ENCODE assay signal across 12 mouse cellular contexts in the genomic region with DNA sequence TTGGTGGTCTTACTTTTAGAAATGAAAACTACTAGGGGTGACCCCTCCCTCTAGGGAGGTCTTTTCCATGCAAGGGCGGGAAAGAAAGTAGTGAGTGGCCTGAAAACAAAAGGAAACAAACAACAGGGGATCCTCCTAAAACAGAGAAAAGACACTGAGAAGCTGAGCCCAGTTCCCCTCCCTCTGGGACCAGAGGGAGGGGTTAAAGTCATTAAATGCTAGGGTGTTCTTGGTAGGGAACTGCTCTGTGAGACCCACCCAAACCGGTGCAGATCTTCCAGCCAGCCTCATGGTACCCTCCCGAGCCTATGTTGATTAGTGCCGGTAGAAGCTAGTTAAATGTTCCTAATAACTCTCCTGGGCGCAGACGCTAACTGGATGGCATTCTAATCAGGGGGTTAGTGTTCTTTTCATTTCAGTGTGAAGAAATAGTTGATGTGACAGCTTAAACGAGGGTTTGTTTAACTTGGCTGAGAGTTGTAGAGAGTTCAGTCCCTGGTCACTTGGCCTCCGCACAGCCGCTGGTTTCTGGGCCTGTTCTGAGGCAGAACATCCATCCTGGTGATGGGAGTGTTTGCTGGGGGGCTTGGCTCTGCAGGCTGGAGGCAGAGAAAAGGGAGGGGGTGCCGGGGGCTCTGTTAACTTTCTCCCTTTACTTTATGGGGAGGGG. TPM values are rescaled to one million over a fixed set of nuclear protein-coding genes. Genes with fewer than 3 reads are reported as not detected.
DNase-seq lines count a peak whose midpoint lies in the region; ATAC-seq and TF ChIP-seq lines count a peak whose summit lies in the region.
"Had no signal": no experiment of that assay in that cellular context is flagged by ENCODE, and none has a peak within 500 bp of the region (broad histone marks: within the 10 kb centered on the region; RNA-seq: fewer than 3 reads in every experiment).

No protein-coding gene starts in this region.

- H3K4me1 ChIP-seq in heart, postnatal 0 days (ENCODE audit: control insufficient read depth, insufficient read depth): no peaks in the 10 kb centered on the region
- peaks cover 93% of the 10 kb centered on the region for H3K4me1 ChIP-seq in E14TG2a.4 (replicated peaks; ENCODE audit: low read depth, low read length)
- H3K4me1 ChIP-seq in midbrain, embryonic 13.5 days (replicated peaks): 0 out of 2 replicates have a peak, but pooled peaks cover 3% of the 10 kb centered on the region
- H3K4me1 ChIP-seq in midbrain, postnatal 0 days (ENCODE audit: insufficient read depth, low read length): no peaks in the 10 kb centered on the region

- H3K9ac ChIP-seq in heart, postnatal 0 days (replicated peaks; ENCODE audit: low read depth, low read length): no peak overlapping the region
- H3K9ac ChIP-seq in midbrain, embryonic 13.5 days (replicated peaks): no peak overlapping the region
- no peak overlapping the region for H3K9ac ChIP-seq in midbrain, postnatal 0 days (replicated peaks; ENCODE audit: low read length, poor library complexity, severe bottlenecking)
- H3K9ac ChIP-seq: liver, embryonic 14.5 days had no signal

- TF ChIP-seq EP300 in heart, postnatal 0 days (IDR thresholded peaks at IDR 0.05; ENCODE audit: low read depth): no peak

- intact Hi-C loops in heart, postnatal 14 days (cut with DNase I): loop anchor here (5.0 kb wide), 2 partner anchors 98 to 333 kb away; a partner anchor contains a TSS

- H3K9me3 ChIP-seq in heart, postnatal 0 days (replicated peaks; ENCODE audit: control insufficient read depth, low read length): no peaks in the 10 kb centered on the region
- no peaks in the 10 kb centered on the region for H3K9me3 ChIP-seq in E14TG2a.4 (ENCODE audit: low read length)
- no peaks in the 10 kb centered on the region for H3K9me3 ChIP-seq in midbrain, embryonic 13.5 days
- H3K9me3 ChIP-seq in midbrain, postnatal 0 days (ENCODE audit: low read length): no peaks in the 10 kb centered on the region

- no peak for TF ChIP-seq CTCF in heart, postnatal 0 days (IDR thresholded peaks at IDR 0.05; ENCODE audit: low read depth)
- no peak for TF ChIP-seq CTCF in E14TG2a.4 (conservative IDR thresholded peaks at IDR 0.05; ENCODE audit: low read length)
- no peak for TF ChIP-seq CTCF in midbrain, postnatal 0 days (IDR thresholded peaks at IDR 0.05)

- H3K4me3 ChIP-seq in heart, postnatal 0 days (ENCODE audit: low read depth, low read length): no peak overlapping the region
- H3K4me3 ChIP-seq in E14TG2a.4 (replicated peaks; ENCODE audit: low read length): peak overlapping the region; percentile 73
- H3K4me3 ChIP-seq in midbrain, embryonic 13.5 days (replicated peaks): no peak overlapping the region
- H3K4me3 ChIP-seq in midbrain, postnatal 0 days (ENCODE audit: low read depth, low read length): no peak overlapping the region

- no peak overlapping the region; the same call in 1 of the 2 replicates for H3K27ac ChIP-seq in heart, postnatal 0 days (ENCODE audit: low read depth)
- no peak overlapping the region for H3K27ac ChIP-seq in midbrain, embryonic 13.5 days
- no peak overlapping the region for H3K27ac ChIP-seq in midbrain, postnatal 0 days (ENCODE audit: low read depth, low read length)
- H3K27ac ChIP-seq: liver, embryonic 14.5 days had no signal

- 46% methylated on average over 10 of the region's 10 CpGs for WGBS in heart, postnatal 0 days
- 26% methylated on average over 10 of the region's 10 CpGs for WGBS in midbrain, embryonic 13.5 days
- WGBS in midbrain, postnatal 0 days: 28% methylated on average over 10 of the region's 10 CpGs

- H3K4me2 ChIP-seq in heart, postnatal 0 days (ENCODE audit: low read depth, low read length): no peak overlapping the region
- H3K4me2 ChIP-seq in midbrain, embryonic 13.5 days (replicated peaks): no peak overlapping the region
- H3K4me2 ChIP-seq in midbrain, postnatal 0 days (ENCODE audit: low read depth, low read length, poor library complexity, severe bottlenecking): no peak overlapping the region

- DNase-seq in heart, postnatal 0 days (ENCODE audit: low spot score): no peak
- DNase-seq in heart, postnatal 14 days: no peak
- peak; percentile 87 for DNase-seq in R1 (ENCODE audit: low read depth, low spot score)
- DNase-seq in kidney, postnatal 36 days: peak; percentile 39 to 46
- no peak for DNase-seq in layer of hippocampus, postnatal 36 days
- no peak for DNase-seq in midbrain, postnatal 0 days (ENCODE audit: low spot score)
- DNase-seq: adrenal gland, postnatal 25 days; cerebellum, adult 9-11 months; gastrocnemius, postnatal 25 days had no signal

- ATAC-seq in heart, postnatal 0 days (ENCODE audit: insufficient read depth, low read depth): 0 out of 2 replicates have a peak, but pooled peaks have one; percentile 40
- ATAC-seq in midbrain, embryonic 13.5 days: no peak
- no peak for ATAC-seq in midbrain, postnatal 0 days (ENCODE audit: low FRiP score)

- no peaks in the 10 kb centered on the region for H3K36me3 ChIP-seq in heart, postnatal 0 days (replicated peaks; ENCODE audit: control insufficient read depth, insufficient read depth, low read length)
- no peaks in the 10 kb centered on the region for H3K36me3 ChIP-seq in E14TG2a.4 (ENCODE audit: insufficient read depth, low read length)
- H3K36me3 ChIP-seq in midbrain, embryonic 13.5 days: no peaks in the 10 kb centered on the region
- no peaks in the 10 kb centered on the region for H3K36me3 ChIP-seq in midbrain, postnatal 0 days (ENCODE audit: insufficient read depth, low read length)

- H3K27me3 ChIP-seq in heart, postnatal 0 days (ENCODE audit: control insufficient read depth, insufficient read depth, low read length): no peaks in the 10 kb centered on the region
- no peaks in the 10 kb centered on the region for H3K27me3 ChIP-seq in E14TG2a.4 (ENCODE audit: insufficient read depth, low read length)
- H3K27me3 ChIP-seq in midbrain, embryonic 13.5 days: peaks cover 11% of the 10 kb centered on the region
- no peaks in the 10 kb centered on the region for H3K27me3 ChIP-seq in midbrain, postnatal 0 days (ENCODE audit: insufficient read depth, low read length)

RNA-seq across cellular contexts. Expression of a gene that starts 7.4 kb away (rescaled TPM):
- total RNA-seq in heart, postnatal 0 days (2014; rRNA removed; ENCODE audit: low replicate concordance): 110 and 151 TPM in 2 replicates
- polyA plus RNA-seq in heart, postnatal 0 days (2015; fragmentation: Nextera tagmentation; extraction: Ambion mirVana): 202 and 238 TPM in 2 replicates
- total RNA-seq in heart, postnatal 14 days (2021): 100 to 1,000 TPM in 1 of 2 experiments, 10 to 100 TPM in 1; 99.7 to 120 TPM
- polyA plus RNA-seq in midbrain, embryonic 13.5 days (2015; fragmentation: Nextera tagmentation; extraction: Ambion mirVana): 590 and 618 TPM in 2 replicates
- total RNA-seq in layer of hippocampus, postnatal 36 days (2021): 100 to 1,000 TPM; 141 to 147 TPM
- total RNA-seq in midbrain, postnatal 0 days (2014; rRNA removed): 119 and 193 TPM in 2 replicates
- 284 and 296 TPM in 2 replicates for polyA plus RNA-seq in midbrain, postnatal 0 days (2015; fragmentation: Nextera tagmentation; extraction: Ambion mirVana)

RNA-seq across cellular contexts. Expression of a gene that starts 17.2 kb away (rescaled TPM):
- total RNA-seq in heart, postnatal 0 days (2014; rRNA removed; ENCODE audit: low replicate concordance): 49.8 and 50.1 TPM in 2 replicates
- 53.7 and 57.3 TPM in 2 replicates for polyA plus RNA-seq in heart, postnatal 0 days (2015; fragmentation: Nextera tagmentation; extraction: Ambion mirVana)
- 10 to 100 TPM; 47.6 to 48.8 TPM for total RNA-seq in heart, postnatal 14 days (2021)
- 126 and 134 TPM in 2 replicates for polyA plus RNA-seq in midbrain, embryonic 13.5 days (2015; fragmentation: Nextera tagmentation; extraction: Ambion mirVana)
- total RNA-seq in layer of hippocampus, postnatal 36 days (2021): 10 to 100 TPM; 51.7 to 55.6 TPM
- total RNA-seq in midbrain, postnatal 0 days (2014; rRNA removed): 44.2 and 58.1 TPM in 2 replicates
- polyA plus RNA-seq in midbrain, postnatal 0 days (2015; fragmentation: Nextera tagmentation; extraction: Ambion mirVana): 42.1 and 47.9 TPM in 2 replicates

Comparison
In these comparisons a context has a peak if more than half of its experiments do, and no peak if none do; other contexts are left out.
1. DNase-seq: peak in R1 (single experiment) and kidney, postnatal 36 days (2 of 2); none in heart, postnatal 0 days (single experiment), heart, postnatal 14 days (0 of 2), layer of hippocampus, postnatal 36 days (0 of 2) and midbrain, postnatal 0 days (single experiment).